Mouse (Mus musculus): ENCODE results near the gene Pdcl3.
"Not testable (repeated sequence)": the region's sequence is repeated elsewhere in the genome, so short reads cannot be mapped to it uniquely, and the experiment has no call there.

The Pdcl3 gene

GRCm38 (mm10) chr1:39025840-39026239 is 40.4 kb downstream of the Pdcl3 start:
- DNase-seq = no peak

- no peak for DNase-seq
Measured at GRCm38 (mm10) chr1:39029176-39029575, 43.8 kb downstream of the Pdcl3 start.

- DNase-seq = no peak
Measured at GRCm38 (mm10) chr1:39030108-39030507, 44.7 kb downstream of the Pdcl3 start.

GRCm38 (mm10) chr1:39035817-39036216 is 50.4 kb downstream of the Pdcl3 start:
- DNase-seq = no peak

- no peak for DNase-seq
Measured at GRCm38 (mm10) chr1:39042188-39042587, 56.8 kb downstream of the Pdcl3 start.

- not testable (repeated sequence) for DNase-seq
Measured at GRCm38 (mm10) chr1:39044442-39044841, 59.0 kb downstream of the Pdcl3 start.

- no peak for DNase-seq
Measured at GRCm38 (mm10) chr1:39046689-39047088, 61.3 kb downstream of the Pdcl3 start.
